Mouse (Mus musculus) brain, embryonic 14.5 days (tissue): Measurements from ENCODE around the gene Fshr.

Experiments used
- CTCF ChIP-seq: fragments of 200-500 bp; IDR thresholded peaks from 2 replicates; pipeline ENCODE4 v1.5.1; 2012; ENCODE audit warnings: inconsistent platforms, mild to moderate bottlenecking, moderate library complexity, borderline replicate concordance; ENCODE audit not compliant: insufficient read depth, insufficient read length; ENCODE audit errors: extremely low read depth
- POLR2A ChIP-seq: fragments of 200-500 bp; IDR thresholded peaks from 2 replicates; pipeline ENCODE4 v1.6.1; 2012; ENCODE audit warnings: mild to moderate bottlenecking, inconsistent platforms, borderline replicate concordance; ENCODE audit not compliant: poor library complexity, insufficient read depth, insufficient read length, severe bottlenecking; ENCODE audit errors: extremely low read depth

- no peak for TF ChIP-seq CTCF
- no peak for TF ChIP-seq POLR2A
These were observed 167.5 kb downstream of the Fshr start for GRCm38 (mm10) chr17:89032981-89033380.
